Mouse (Mus musculus) forebrain, embryonic 13.5 days (tissue): ENCODE measurements at regions not wholly inside any gene's neighbourhood (a gene's known extent, or its start where the extent isn't known, plus 50 kb on each side); places are given as distances from the start of the nearest gene placed in this dataset.

Experiments used
- ATAC-seq: fragments of 200-750 bp; cut with Nextera tagmentation; 2 replicates; pipeline ENCODE4 v1.8.0; 2017
- H3K27ac ChIP-seq: fragments of 300-500 bp; sonication (generic); 2 replicates; pipeline ENCODE4 v1.5.1; 2015; ENCODE audit warnings: inconsistent platforms, mild to moderate bottlenecking, moderate library complexity
- H3K27me3 ChIP-seq: fragments of 300-500 bp; sonication (generic); 2 replicates; pipeline ENCODE4 v1.6.1; 2015; ENCODE audit warnings: mild to moderate bottlenecking, inconsistent platforms
- H3K36me3 ChIP-seq: fragments of 300-500 bp; sonication (generic); 2 replicates; pipeline ENCODE4 v1.6.1; 2015; ENCODE audit warnings: mild to moderate bottlenecking, inconsistent platforms; ENCODE audit not compliant: poor library complexity, severe bottlenecking
- H3K4me1 ChIP-seq: fragments of 300-500 bp; sonication (generic); 2 replicates; pipeline ENCODE4 v1.6.1; 2015; ENCODE audit warnings: inconsistent platforms
- H3K4me2 ChIP-seq: fragments of 300-500 bp; sonication (generic); 2 replicates; pipeline ENCODE4 v1.6.1; 2015; ENCODE audit warnings: inconsistent platforms, mild to moderate bottlenecking, moderate library complexity
- H3K4me3 ChIP-seq: fragments of 300-500 bp; sonication (generic); 2 replicates; pipeline ENCODE4 v1.5.1; 2015; ENCODE audit warnings: mild to moderate bottlenecking, inconsistent platforms
- H3K9ac ChIP-seq: fragments of 300-500 bp; sonication (generic); 2 replicates; pipeline ENCODE4 v1.6.1; 2015; ENCODE audit warnings: mild to moderate bottlenecking, inconsistent platforms
- H3K9me3 ChIP-seq: fragments of 300-500 bp; sonication (generic); replicated peaks from 2 replicates; pipeline ENCODE4 v1.6.1; 2016; ENCODE audit warnings: inconsistent platforms
- WGBS: fragments of 180-500 bp; shearing (Covaris S2); methylation state at CpG from one replicate; pipeline ENCODE4 v1.1.7; 2015; 5-methylcytosine and 5-hydroxymethylcytosine counted together

DNA sequence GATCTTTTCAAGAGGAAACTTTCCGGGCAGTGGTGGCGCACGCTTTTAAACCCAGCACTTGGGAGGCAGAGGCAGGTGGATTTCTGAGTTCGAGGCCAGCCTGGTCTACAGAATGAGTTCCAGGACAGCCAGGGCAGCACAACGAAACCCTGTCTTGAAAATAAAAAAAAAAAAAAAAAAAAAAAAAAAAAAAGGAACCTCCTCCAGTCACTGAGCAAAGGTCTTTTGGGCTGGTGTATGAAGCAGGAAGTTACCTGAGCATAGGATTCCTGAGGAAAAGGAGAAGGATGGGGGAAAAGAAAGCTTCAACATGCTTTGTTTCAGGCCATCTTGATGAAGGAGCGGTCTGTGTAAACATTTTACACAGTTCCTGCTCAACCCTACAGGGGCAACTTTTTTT lies 72.9 kb upstream of the Serbp1 start:
- no peak for ATAC-seq
- Histone ChIP-seq H3K4me1 (no peaks in the 10 kb centered on the region), H3K9me3 (no peaks in the 10 kb centered on the region), H3K4me2 (no peak overlapping the region), H3K9ac (no peak overlapping the region), H3K27me3 (no peaks in the 10 kb centered on the region), H3K36me3 (no peaks in the 10 kb centered on the region), H3K4me3 (no peak overlapping the region), H3K27ac (no peak overlapping the region)
- WGBS, result 94% methylated on average over 6 of the region's 6 CpGs

GRCm38 (mm10) chr6:67163947-67164346 lies 74.0 kb upstream of the Serbp1 start:
- WGBS, result 80% methylated on average over 2 of the region's 2 CpGs
- no peaks in the 10 kb centered on the region for H3K27me3 ChIP-seq
- no peak overlapping the region for H3K4me3 ChIP-seq
- no peak overlapping the region for H3K9ac ChIP-seq
- no peaks in the 10 kb centered on the region for H3K9me3 ChIP-seq
- H3K27ac ChIP-seq, result no peak overlapping the region
- no peak overlapping the region for H3K4me2 ChIP-seq
- no peaks in the 10 kb centered on the region for H3K36me3 ChIP-seq
- no peaks in the 10 kb centered on the region for H3K4me1 ChIP-seq
- no peak for ATAC-seq

DNA sequence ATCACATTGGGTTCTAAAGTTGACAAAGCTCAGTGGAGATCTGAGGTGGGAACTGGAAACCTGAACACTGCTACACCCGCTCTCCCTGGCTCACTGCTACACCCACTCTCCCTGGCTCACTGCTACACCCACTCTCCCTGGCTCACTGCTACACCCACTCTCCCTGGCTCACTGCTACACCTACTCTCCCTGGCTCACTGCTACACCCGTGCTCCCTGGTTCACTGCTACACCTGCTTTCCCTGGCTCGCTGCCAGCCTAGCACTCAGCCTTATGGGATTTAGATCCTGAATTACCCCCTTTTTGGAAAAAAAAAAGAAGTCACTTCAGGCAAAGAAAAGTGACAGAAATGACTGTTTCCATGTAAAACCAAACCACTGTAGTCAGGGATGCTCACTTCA lies 75.2 kb upstream of the Serbp1 start:
- Histone ChIP-seq H3K4me2 (no peak overlapping the region), H3K4me3 (no peak overlapping the region), H3K36me3 (no peaks in the 10 kb centered on the region), H3K9me3 (no peaks in the 10 kb centered on the region), H3K27ac (no peak overlapping the region), H3K9ac (no peak overlapping the region), H3K4me1 (no peaks in the 10 kb centered on the region), H3K27me3 (no peaks in the 10 kb centered on the region)
- ATAC-seq, result no peak
- WGBS, result 64% methylated on average over 3 of the region's 3 CpGs

- ATAC-seq, result no peak
- Histone ChIP-seq H3K36me3 (no peaks in the 10 kb centered on the region), H3K27ac (no peak overlapping the region), H3K4me3 (no peak overlapping the region), H3K9me3 (no peaks in the 10 kb centered on the region), H3K4me1 (no peaks in the 10 kb centered on the region), H3K9ac (no peak overlapping the region), H3K4me2 (no peak overlapping the region), H3K27me3 (no peaks in the 10 kb centered on the region)
- 73% methylated on average over 7 of the region's 7 CpGs for WGBS
Measured at GRCm38 (mm10) chr6:67161610-67162009, 76.4 kb upstream of the Serbp1 start.

DNA sequence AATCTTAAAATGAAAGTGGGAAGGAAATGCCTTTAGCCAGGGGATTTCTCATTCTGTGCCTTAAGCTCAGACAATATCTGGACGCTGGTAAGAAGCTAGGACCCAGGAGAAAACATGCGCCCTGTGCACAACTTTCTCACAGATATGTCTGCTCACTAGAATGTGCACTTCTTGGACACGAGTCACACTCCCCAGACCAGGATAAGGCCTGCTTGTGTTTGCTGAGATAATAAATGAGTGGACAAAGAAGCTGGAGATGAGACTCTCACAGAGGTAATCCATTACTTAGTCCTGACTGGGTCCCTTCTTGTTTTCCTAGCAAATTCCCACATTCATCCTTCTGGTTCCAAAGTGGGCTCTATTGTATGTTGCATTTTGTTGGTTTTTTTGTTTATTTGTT lies 77.4 kb upstream of the Serbp1 start:
- WGBS, result 80% methylated on average over 3 of the region's 3 CpGs
- ATAC-seq, result no peak

DNA sequence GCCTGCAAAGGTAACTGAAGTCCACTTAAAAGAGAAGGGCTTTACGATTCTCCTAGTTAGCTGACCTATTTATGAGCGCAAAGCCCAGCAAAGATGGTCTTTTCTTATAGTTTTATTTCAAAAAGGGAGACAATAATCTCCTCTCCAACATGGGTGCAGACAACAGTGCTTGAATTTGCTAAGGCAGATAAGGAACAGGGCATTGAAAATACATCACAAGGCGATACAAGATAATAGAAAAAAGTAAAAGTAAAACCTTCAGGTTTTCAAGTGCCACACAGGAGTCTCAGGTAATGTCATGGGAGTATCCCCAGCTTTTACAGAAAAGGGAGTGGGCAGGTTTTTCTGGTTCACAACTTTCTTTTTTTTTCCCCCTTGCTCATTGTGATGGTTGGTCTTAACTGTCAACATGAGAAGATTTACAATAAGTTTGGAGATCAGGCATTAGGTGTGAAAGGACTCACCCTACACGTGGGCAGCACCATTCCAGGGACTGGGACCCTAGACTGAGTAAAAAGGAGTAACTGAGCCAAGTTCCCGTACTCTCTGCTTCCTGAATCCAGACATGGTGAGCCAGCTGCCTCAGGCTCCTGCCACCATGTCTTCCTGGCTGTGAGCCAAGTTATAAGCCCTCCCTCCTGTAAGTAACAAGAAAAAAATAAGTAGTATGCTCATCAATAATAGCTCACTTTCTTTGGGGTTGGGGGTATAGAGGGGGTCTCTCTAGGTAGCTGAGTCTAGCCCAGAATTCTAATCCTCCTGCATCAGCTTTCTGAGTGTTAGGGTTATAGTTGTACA lies 78.1 kb upstream of the Serbp1 start:
- Histone ChIP-seq H3K36me3 (no peaks in the 10 kb centered on the region), H3K9me3 (no peaks in the 10 kb centered on the region), H3K4me3 (no peak overlapping the region), H3K27ac (no peak overlapping the region), H3K4me2 (no peak overlapping the region), H3K9ac (no peak overlapping the region), H3K27me3 (no peaks in the 10 kb centered on the region), H3K4me1 (no peaks in the 10 kb centered on the region)
- no peak for ATAC-seq
- WGBS, result 77% methylated on average over 5 of the region's 5 CpGs

More for the DNA sequence above, 77.4 kb upstream of the Serbp1 start:
- Histone ChIP-seq H3K4me1 (no peaks in the 10 kb centered on the region), H3K9me3 (no peaks in the 10 kb centered on the region), H3K27me3 (no peaks in the 10 kb centered on the region), H3K4me3 (no peak overlapping the region), H3K9ac (no peak overlapping the region), H3K4me2 (no peak overlapping the region), H3K36me3 (no peaks in the 10 kb centered on the region), H3K27ac (no peak overlapping the region)

DNA sequence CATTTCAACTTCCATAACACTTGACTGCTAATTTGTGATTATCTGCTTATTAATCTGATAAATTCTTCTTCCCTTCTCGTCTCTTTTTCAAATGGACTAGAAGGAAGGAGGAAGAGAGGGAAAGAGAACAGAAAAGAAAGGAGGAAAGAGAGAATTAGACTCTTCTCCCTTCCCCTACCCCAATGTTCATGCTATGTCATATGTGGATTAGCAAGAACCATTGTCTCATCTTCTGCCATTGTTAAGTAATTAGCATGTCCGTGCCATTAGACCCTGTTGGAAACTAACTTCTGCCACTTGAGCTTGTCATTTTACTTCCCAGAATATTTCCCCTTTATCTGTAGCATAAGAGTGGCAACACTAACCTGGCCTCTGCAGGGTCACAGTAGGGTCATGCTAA lies 78.8 kb upstream of the Serbp1 start:
- ATAC-seq, result no peak
- Histone ChIP-seq H3K4me2 (peak overlapping the region; percentile 38; the same call in 1 of the 2 replicates), H3K9me3 (no peaks in the 10 kb centered on the region), H3K4me1 (no peaks in the 10 kb centered on the region), H3K4me3 (no peak overlapping the region), H3K27ac (no peak overlapping the region), H3K9ac (no peak overlapping the region), H3K36me3 (no peaks in the 10 kb centered on the region), H3K27me3 (no peaks in the 10 kb centered on the region)
- 30% methylated on average over 2 of the region's 2 CpGs for WGBS

- no peaks in the 10 kb centered on the region for H3K36me3 ChIP-seq
- WGBS, result 4% methylated on average over 10 of the region's 10 CpGs
- ATAC-seq, result peak; percentile 93
Measured at GRCm38 (mm10) chr6:67158765-67159164, 79.2 kb upstream of the Serbp1 start.

GRCm38 (mm10) chr6:67152845-67153468 lies 85.0 kb upstream of the Serbp1 start:
- Histone ChIP-seq H3K9me3 (no peaks in the 10 kb centered on the region), H3K9ac (no peak overlapping the region), H3K27me3 (no peaks in the 10 kb centered on the region), H3K4me2 (no peak overlapping the region), H3K36me3 (no peaks in the 10 kb centered on the region), H3K4me3 (no peak overlapping the region), H3K27ac (no peak overlapping the region), H3K4me1 (no peaks in the 10 kb centered on the region)
- 83% methylated on average over 3 of the region's 3 CpGs for WGBS
- no peak for ATAC-seq

More at GRCm38 (mm10) chr6:67158765-67159164, 79.2 kb upstream of the Serbp1 start:
- H3K27me3 ChIP-seq, result no peaks in the 10 kb centered on the region
- H3K4me3 ChIP-seq, result no peak overlapping the region
- H3K9ac ChIP-seq, result no peak overlapping the region
- no peak overlapping the region for H3K27ac ChIP-seq
- H3K9me3 ChIP-seq, result no peaks in the 10 kb centered on the region
- peak overlapping the region; percentile 38 for H3K4me2 ChIP-seq
- H3K4me1 ChIP-seq, result no peaks in the 10 kb centered on the region

GRCm38 (mm10) chr6:67151515-67151914 lies 86.5 kb upstream of the Serbp1 start:
- Histone ChIP-seq H3K36me3 (no peaks in the 10 kb centered on the region), H3K27me3 (no peaks in the 10 kb centered on the region), H3K9ac (no peak overlapping the region), H3K4me1 (no peaks in the 10 kb centered on the region), H3K4me2 (no peak overlapping the region), H3K9me3 (no peaks in the 10 kb centered on the region), H3K27ac (no peak overlapping the region), H3K4me3 (no peak overlapping the region)
- no peak for ATAC-seq
- 89% methylated on average over 2 of the region's 2 CpGs for WGBS

- Histone ChIP-seq H3K27ac (no peak overlapping the region), H3K4me1 (no peaks in the 10 kb centered on the region), H3K4me3 (no peak overlapping the region), H3K9me3 (no peaks in the 10 kb centered on the region), H3K9ac (no peak overlapping the region), H3K36me3 (no peaks in the 10 kb centered on the region), H3K27me3 (no peaks in the 10 kb centered on the region), H3K4me2 (no peak overlapping the region)
- ATAC-seq, result no peak
- WGBS, result 96% methylated on average over 2 of the region's 2 CpGs
Measured at GRCm38 (mm10) chr6:67149425-67149824, 88.6 kb upstream of the Serbp1 start.

- Histone ChIP-seq H3K9me3 (no peaks in the 10 kb centered on the region), H3K27ac (no peak overlapping the region), H3K4me2 (no peak overlapping the region), H3K9ac (no peak overlapping the region), H3K4me3 (no peak overlapping the region), H3K36me3 (no peaks in the 10 kb centered on the region), H3K4me1 (no peaks in the 10 kb centered on the region), H3K27me3 (no peaks in the 10 kb centered on the region)
- ATAC-seq, result no peak
- WGBS, result 27% methylated on average over 4 of the region's 4 CpGs
Measured at GRCm38 (mm10) chr6:67146708-67147107, 91.3 kb upstream of the Serbp1 start.

DNA sequence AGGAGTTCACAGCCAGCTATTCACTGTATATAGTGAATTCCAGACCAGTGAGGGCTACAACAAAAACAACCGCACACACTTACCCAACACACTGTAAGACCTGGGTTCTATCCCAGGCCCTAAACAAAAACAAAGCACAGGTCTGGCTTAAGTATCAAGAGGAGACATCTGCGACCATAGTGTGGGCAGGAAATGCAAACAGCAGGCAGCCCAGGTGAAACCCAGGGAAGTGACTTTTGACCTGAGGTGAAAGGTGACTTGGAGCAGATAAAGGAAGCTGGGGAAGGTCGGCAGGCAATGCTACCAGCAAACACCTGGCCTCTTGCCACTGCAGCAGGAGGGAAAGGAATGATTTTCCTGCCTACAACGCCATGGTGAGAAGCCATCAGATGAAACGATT lies 92.0 kb upstream of the Serbp1 start:
- ATAC-seq, result no peak
- H3K4me2 ChIP-seq, result no peak overlapping the region
- no peaks in the 10 kb centered on the region for H3K4me1 ChIP-seq
- no peak overlapping the region for H3K9ac ChIP-seq
- no peaks in the 10 kb centered on the region for H3K27me3 ChIP-seq
- H3K27ac ChIP-seq, result no peak overlapping the region
- H3K9me3 ChIP-seq, result no peaks in the 10 kb centered on the region
- 53% methylated on average over 5 of the region's 5 CpGs for WGBS
- H3K36me3 ChIP-seq, result no peaks in the 10 kb centered on the region
- no peak overlapping the region for H3K4me3 ChIP-seq
